Mouse (Mus musculus): ENCODE measurements around the gene Slc30a9.

DNA sequence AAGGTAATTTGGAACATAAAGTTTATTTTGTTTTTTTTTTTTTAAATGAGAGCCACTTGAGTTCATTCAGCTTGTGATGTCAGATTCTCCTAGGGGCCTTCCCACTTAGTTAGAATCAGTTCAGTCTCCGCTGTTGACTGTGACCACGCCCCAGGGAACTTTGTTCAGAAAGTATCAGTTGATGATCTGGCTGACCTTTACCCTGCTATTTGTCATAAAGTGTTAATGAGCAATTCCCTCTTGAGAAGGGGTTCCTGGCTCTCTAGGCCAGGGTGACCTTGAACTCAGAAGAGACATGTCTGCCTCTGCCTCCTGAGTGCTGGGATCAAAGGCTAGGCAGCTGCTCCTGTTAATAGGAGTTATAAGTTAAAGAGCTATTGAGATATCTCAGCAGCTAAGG lies 40.3 kb downstream of the Slc30a9 start:
- TF ChIP-seq POLR2A (IDR thresholded peaks at IDR 0.05; ENCODE audit: control insufficient read depth, extremely low read depth, insufficient read depth, low read length, poor library complexity) (no peak), CTCF (IDR thresholded peaks at IDR 0.05; ENCODE audit: borderline replicate concordance, control insufficient read depth, extremely low read depth, insufficient read depth, low read length, poor library complexity) (no peak)

Measured in thymus, adult 2 months (tissue).